Mouse (Mus musculus) spleen, embryonic (tissue): ENCODE measurements around the gene Cyba.

Source experiments
- CTCF ChIA-PET: fragments of 350-600 bp; sonication (Branson Sonifier 250); formaldehyde crosslinking; loops from one replicate; lab custom pipeline; 2022; lab: Charles Lee

The Cyba gene

GRCm38 (mm10) chr8:122432443-122433268 lies at the start of gene Cyba:
Gene Cyba, minus strand, starts transcription at chr8:122432930.
- CTCF ChIA-PET: no interaction called here

GRCm38 (mm10) chr8:122482448-122482847 lies 49.7 kb upstream of the Cyba start:
- CTCF ChIA-PET: interaction anchor here (0.8 kb wide), 1 partner anchor 9 kb away, joined by 6 read pairs; no protein-coding TSS in a partner anchor

- CTCF ChIA-PET: no interaction called here
Observed at GRCm38 (mm10) chr8:122475580-122476320, 43.0 kb upstream of the Cyba start, which contains the start of the genes Rnf166 and Ctu2. Gene Rnf166, minus strand, starts transcription at chr8:122476064. Gene Ctu2, plus strand, starts transcription at chr8:122476143.

GRCm38 (mm10) chr8:122474951-122475560 lies 42.3 kb upstream of the Cyba start:
- CTCF ChIA-PET: interaction anchor here (0.7 to 1.1 kb wide), 2 partner anchors 46 to 161 kb away, joined by 3 to 8 read pairs; no protein-coding TSS in a partner anchor

- CTCF ChIA-PET: interaction anchor here (0.5 kb wide), 1 partner anchor 44 kb away, joined by 5 read pairs; no protein-coding TSS in a partner anchor
Observed at GRCm38 (mm10) chr8:122473911-122474421, 41.2 kb upstream of the Cyba start.

GRCm38 (mm10) chr8:122470691-122471090 lies 38.0 kb upstream of the Cyba start:
- CTCF ChIA-PET: no interaction called here

GRCm38 (mm10) chr8:122469965-122470364 lies 37.2 kb upstream of the Cyba start:
- CTCF ChIA-PET: no interaction called here

- CTCF ChIA-PET: no interaction called here
Observed at GRCm38 (mm10) chr8:122469407-122469806, 36.7 kb upstream of the Cyba start.

GRCm38 (mm10) chr8:122467816-122468215 lies 35.1 kb upstream of the Cyba start:
- CTCF ChIA-PET: no interaction called here

GRCm38 (mm10) chr8:122464985-122465384 lies 32.3 kb upstream of the Cyba start:
- CTCF ChIA-PET: interaction anchor here (0.7 kb wide), 1 partner anchor 301 kb away, joined by 4 read pairs; no protein-coding TSS in a partner anchor

- CTCF ChIA-PET: interaction anchor here (0.6 to 0.7 kb wide), 2 partner anchors 302 to 826 kb away, joined by 3 to 4 read pairs; no protein-coding TSS in a partner anchor
Observed at GRCm38 (mm10) chr8:122463651-122464640, 31.2 kb upstream of the Cyba start.

- CTCF ChIA-PET: no interaction called here
Observed at GRCm38 (mm10) chr8:122462510-122462909, 29.8 kb upstream of the Cyba start.

- CTCF ChIA-PET: no interaction called here
Observed at GRCm38 (mm10) chr8:122461473-122462148, 28.9 kb upstream of the Cyba start.

- CTCF ChIA-PET: no interaction called here
Observed at GRCm38 (mm10) chr8:122460524-122461472, 28.1 kb upstream of the Cyba start, which contains the start of gene Snai3. Gene Snai3, minus strand, starts transcription at chr8:122460733.

- CTCF ChIA-PET: no interaction called here
Observed at GRCm38 (mm10) chr8:122459990-122460389, 27.3 kb upstream of the Cyba start.

GRCm38 (mm10) chr8:122459218-122459900 lies 26.6 kb upstream of the Cyba start:
- CTCF ChIA-PET: interaction anchor here (0.6 kb wide), 1 partner anchor 20 kb away, joined by 3 read pairs; no protein-coding TSS in a partner anchor

- CTCF ChIA-PET: no interaction called here
Observed at GRCm38 (mm10) chr8:122457171-122457570, 24.4 kb upstream of the Cyba start.

GRCm38 (mm10) chr8:122454409-122454808 lies 21.7 kb upstream of the Cyba start:
- CTCF ChIA-PET: no interaction called here
